Mouse (Mus musculus): ENCODE measurements at regions not wholly inside any gene's neighbourhood (a gene's known extent, or its start where the extent isn't known, plus 50 kb on each side); places are given as distances from the start of the nearest gene placed in this dataset.

- Histone ChIP-seq H3K4me3 (replicated peaks) (no peak overlapping the region), H3K9ac (replicated peaks) (no peak overlapping the region), H3K27ac (replicated peaks) (no peak overlapping the region), H3K9me3 (replicated peaks) (no peaks in the 10 kb centered on the region), H3K36me3 (no peaks in the 10 kb centered on the region), H3K27me3 (replicated peaks) (no peaks in the 10 kb centered on the region), H3K4me2 (no peak overlapping the region), H3K4me1 (no peaks in the 10 kb centered on the region)
- WGBS: 71% methylated on average over 4 of the region's 4 CpGs
- ATAC-seq (ENCODE audit: low FRiP score): no peak
These were observed 115.8 kb upstream of the Tent5a start for GRCm38 (mm10) chr9:85442761-85443505.

DNA sequence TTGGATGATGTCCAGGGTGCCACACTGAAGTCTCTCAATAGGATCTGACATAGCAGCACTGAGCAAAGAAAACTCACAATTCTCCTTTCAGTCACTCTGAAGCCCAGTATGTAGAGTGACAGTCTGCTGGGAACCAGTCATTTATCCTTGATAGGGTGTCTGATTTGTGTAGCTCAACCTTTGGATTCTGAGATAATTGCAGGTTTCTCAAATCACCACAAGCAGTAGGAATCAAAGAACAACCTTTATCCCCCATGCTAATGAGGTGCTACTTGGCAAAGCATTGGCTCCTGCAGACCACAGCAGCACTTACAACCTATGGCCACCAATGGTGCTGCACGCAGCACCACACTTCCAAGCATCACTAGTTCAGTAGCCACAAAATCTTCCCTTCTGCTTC is 112.5 kb upstream of the Tent5a start:
- Histone ChIP-seq H3K27ac (replicated peaks) (no peak overlapping the region), H3K4me2 (no peak overlapping the region), H3K9ac (replicated peaks) (no peak overlapping the region), H3K9me3 (replicated peaks) (no peaks in the 10 kb centered on the region), H3K4me1 (no peaks in the 10 kb centered on the region), H3K27me3 (replicated peaks) (no peaks in the 10 kb centered on the region), H3K4me3 (replicated peaks) (no peak overlapping the region), H3K36me3 (no peaks in the 10 kb centered on the region)
- ATAC-seq (ENCODE audit: low FRiP score): no peak
- WGBS: 50% methylated on average over 1 of the region's 1 CpGs

- Histone ChIP-seq H3K4me1 (no peaks in the 10 kb centered on the region), H3K4me2 (no peak overlapping the region), H3K27ac (replicated peaks) (no peak overlapping the region), H3K4me3 (replicated peaks) (no peak overlapping the region), H3K9ac (replicated peaks) (no peak overlapping the region), H3K9me3 (replicated peaks) (no peaks in the 10 kb centered on the region), H3K27me3 (replicated peaks) (no peaks in the 10 kb centered on the region), H3K36me3 (no peaks in the 10 kb centered on the region)
- no peak for ATAC-seq (ENCODE audit: low FRiP score)
- 69% methylated on average over 2 of the region's 2 CpGs for whole genome bisulfite sequencing
These were observed 105.1 kb upstream of the Tent5a start for GRCm38 (mm10) chr9:85432220-85432619.

- H3K9ac ChIP-seq (replicated peaks): no peak overlapping the region
- no peaks in the 10 kb centered on the region for H3K4me1 ChIP-seq
- no peak overlapping the region for H3K4me3 ChIP-seq (replicated peaks)
- H3K27me3 ChIP-seq (replicated peaks): no peaks in the 10 kb centered on the region
- H3K4me2 ChIP-seq: no peak overlapping the region
- WGBS: 85% methylated on average over 4 of the region's 4 CpGs
- no peak for ATAC-seq (ENCODE audit: low FRiP score)
- H3K9me3 ChIP-seq (replicated peaks): no peaks in the 10 kb centered on the region
- H3K36me3 ChIP-seq: no peaks in the 10 kb centered on the region
- no peak overlapping the region for H3K27ac ChIP-seq (replicated peaks)
These were observed 99.7 kb upstream of the Tent5a start for GRCm38 (mm10) chr9:85426809-85427208.

GRCm38 (mm10) chr9:85423908-85424307 is 96.8 kb upstream of the Tent5a start:
- Histone ChIP-seq H3K27me3 (replicated peaks) (no peaks in the 10 kb centered on the region), H3K9me3 (replicated peaks) (no peaks in the 10 kb centered on the region), H3K9ac (replicated peaks) (no peak overlapping the region), H3K4me3 (replicated peaks) (no peak overlapping the region), H3K4me2 (no peak overlapping the region), H3K4me1 (no peaks in the 10 kb centered on the region), H3K36me3 (no peaks in the 10 kb centered on the region), H3K27ac (replicated peaks) (no peak overlapping the region)
- 85% methylated on average over 2 of the region's 2 CpGs for WGBS
- ATAC-seq (ENCODE audit: low FRiP score): no peak

DNA sequence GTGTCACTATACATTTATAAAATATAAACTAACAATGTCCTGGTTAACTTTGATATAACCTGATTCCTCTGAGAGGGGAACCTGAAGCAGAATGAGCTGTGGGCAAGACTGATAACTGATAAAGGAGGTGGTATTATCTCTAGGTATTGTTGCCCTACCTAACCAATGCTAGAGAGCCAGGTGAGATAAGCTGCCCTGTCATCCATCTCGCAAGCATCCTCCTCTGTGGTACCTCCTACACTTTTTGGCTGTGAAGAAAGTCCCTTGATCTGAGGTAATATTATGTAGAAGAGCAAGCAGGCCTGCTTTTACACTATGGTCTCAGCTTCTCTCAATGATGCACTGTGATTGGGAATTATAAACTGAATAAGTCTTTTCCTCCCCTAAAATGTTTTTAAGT is 87.2 kb upstream of the Tent5a start:
- H3K9ac ChIP-seq (replicated peaks): no peak overlapping the region
- no peak overlapping the region for H3K27ac ChIP-seq (replicated peaks)
- ATAC-seq (ENCODE audit: low FRiP score): no peak
- no peaks in the 10 kb centered on the region for H3K27me3 ChIP-seq (replicated peaks)
- no peaks in the 10 kb centered on the region for H3K36me3 ChIP-seq
- 88% methylated on average over 1 of the region's 1 CpGs for WGBS
- no peaks in the 10 kb centered on the region for H3K9me3 ChIP-seq (replicated peaks)
- no peak overlapping the region for H3K4me2 ChIP-seq
- peaks cover 7% of the 10 kb centered on the region for H3K4me1 ChIP-seq
- no peak overlapping the region for H3K4me3 ChIP-seq (replicated peaks)

DNA sequence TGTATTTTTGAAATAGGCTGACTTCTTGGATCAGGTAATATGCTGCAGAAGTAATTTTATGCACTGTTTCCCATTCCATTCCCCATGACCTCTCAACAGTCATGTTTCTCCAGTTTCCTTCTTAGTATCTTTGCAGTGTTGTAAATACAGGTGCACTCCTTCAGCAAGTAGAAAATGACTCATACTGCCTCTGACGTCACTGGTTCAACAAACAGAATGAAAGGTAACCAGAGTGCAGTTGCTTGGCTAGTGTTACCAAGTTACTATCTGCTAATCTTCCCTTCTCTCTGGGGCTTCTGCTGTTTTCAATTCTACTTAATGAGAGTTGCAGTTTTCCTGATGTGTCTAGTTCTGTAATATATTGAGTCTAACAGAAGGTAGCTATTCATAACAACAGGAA is 86.7 kb upstream of the Tent5a start:
- Histone ChIP-seq H3K9ac (replicated peaks) (no peak overlapping the region), H3K27ac (replicated peaks) (no peak overlapping the region)

DNA sequence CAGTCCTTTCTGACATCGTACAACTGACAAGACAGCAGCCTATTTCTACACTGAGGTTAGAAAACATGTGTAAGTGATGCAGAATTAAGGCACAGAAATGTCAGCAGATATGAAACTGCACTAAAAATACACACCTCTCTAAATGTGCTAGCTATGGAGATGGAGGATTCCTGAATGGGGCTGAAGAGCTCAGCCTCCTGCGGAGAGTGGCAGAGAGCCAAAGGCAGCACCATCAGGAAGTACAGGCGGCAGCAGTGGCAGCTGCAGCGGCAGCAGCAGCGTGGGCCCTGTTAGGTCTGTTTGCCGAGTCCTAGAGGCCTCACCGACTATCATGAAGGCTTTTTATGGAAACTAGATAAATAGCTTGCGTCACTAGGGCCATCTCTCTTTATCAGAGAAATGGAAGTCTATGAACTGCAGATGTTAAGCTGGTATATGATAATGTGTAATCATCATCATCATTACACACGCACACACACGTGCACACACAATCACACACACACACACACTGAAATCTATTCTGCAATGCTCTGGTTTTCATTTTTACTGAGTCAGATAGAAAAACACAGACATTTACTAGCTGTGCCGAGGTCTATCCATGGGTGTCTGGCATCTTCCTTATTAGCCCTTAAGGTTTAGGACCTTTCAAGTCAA is 83.6 kb upstream of the Tent5a start:
- Histone ChIP-seq H3K36me3 (no peaks in the 10 kb centered on the region), H3K27me3 (replicated peaks) (no peaks in the 10 kb centered on the region), H3K9ac (replicated peaks) (no peak overlapping the region), H3K4me2 (0 out of 2 replicates have a peak overlapping the region, but pooled peaks have one; percentile 9), H3K4me3 (replicated peaks) (no peak overlapping the region), H3K27ac (replicated peaks) (peak overlapping the region; percentile 28; the same call in 1 of the 2 replicates), H3K9me3 (replicated peaks) (no peaks in the 10 kb centered on the region), H3K4me1 (peaks cover 7% of the 10 kb centered on the region)
- ATAC-seq (ENCODE audit: low FRiP score): peak; percentile 80; the same call in 1 of the 2 replicates
- WGBS: 43% methylated on average over 11 of the region's 11 CpGs

More for the DNA sequence above, 86.7 kb upstream of the Tent5a start:
- Histone ChIP-seq H3K4me1 (peaks cover 7% of the 10 kb centered on the region), H3K36me3 (no peaks in the 10 kb centered on the region), H3K9me3 (replicated peaks) (no peaks in the 10 kb centered on the region), H3K4me2 (no peak overlapping the region), H3K27me3 (replicated peaks) (no peaks in the 10 kb centered on the region), H3K4me3 (replicated peaks) (no peak overlapping the region)
- ATAC-seq (ENCODE audit: low FRiP score): no peak
- WGBS: 65% methylated on average over 1 of the region's 1 CpGs

DNA sequence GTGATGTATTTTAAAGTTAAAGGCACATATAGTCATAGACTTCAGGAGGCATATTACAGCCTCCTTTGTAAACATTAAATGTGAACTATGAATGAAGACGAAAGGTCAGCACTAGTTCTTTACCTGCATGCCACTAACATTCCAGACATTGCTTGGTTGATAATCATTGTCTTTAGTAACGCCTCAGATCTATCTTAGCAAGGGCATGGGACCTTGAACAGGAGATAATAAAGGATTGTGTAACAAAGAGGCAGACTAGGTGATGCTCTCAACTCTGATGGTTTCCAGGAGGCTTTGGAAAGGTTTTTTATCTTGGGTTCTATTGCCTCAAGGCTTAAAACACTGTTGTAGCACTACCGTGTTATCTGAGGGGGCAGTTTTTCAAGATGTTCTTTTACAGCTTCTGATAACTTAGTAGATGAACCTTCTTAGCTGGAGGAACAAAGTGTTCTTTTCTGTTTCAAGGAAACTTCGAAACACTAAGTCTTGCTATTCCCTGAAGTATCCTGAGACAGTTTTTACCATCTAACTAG is 82.9 kb upstream of the Tent5a start:
- Histone ChIP-seq H3K4me3 (replicated peaks) (no peak overlapping the region), H3K9me3 (replicated peaks) (no peaks in the 10 kb centered on the region), H3K4me1 (peaks cover 7% of the 10 kb centered on the region), H3K4me2 (no peak overlapping the region), H3K36me3 (no peaks in the 10 kb centered on the region), H3K27me3 (replicated peaks) (no peaks in the 10 kb centered on the region), H3K27ac (replicated peaks) (no peak overlapping the region), H3K9ac (replicated peaks) (no peak overlapping the region)
- ATAC-seq (ENCODE audit: low FRiP score): no peak
- WGBS: 79% methylated on average over 4 of the region's 4 CpGs

DNA sequence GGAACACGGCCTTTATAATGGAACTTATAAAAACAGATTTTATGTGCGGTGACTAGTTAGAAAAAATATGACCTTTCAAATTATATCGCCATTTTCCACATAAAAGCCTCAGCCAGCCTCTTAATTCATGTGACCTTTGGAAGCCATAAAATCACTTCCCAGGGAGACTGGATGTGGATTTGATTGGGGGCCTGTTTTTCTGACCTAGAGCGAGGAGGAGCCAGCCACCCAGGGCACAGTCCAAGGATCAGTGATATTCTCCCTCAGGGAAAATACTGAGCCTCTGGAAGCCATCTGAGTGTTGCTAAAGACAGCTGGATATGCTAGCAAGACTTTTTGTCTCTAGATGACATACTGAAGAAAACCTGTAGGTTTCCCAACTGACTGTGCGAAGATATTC is 81.3 kb upstream of the Tent5a start:
- no peak overlapping the region for H3K9ac ChIP-seq (replicated peaks)
- ATAC-seq (ENCODE audit: low FRiP score): no peak
- 44% methylated on average over 5 of the region's 5 CpGs for WGBS

DNA sequence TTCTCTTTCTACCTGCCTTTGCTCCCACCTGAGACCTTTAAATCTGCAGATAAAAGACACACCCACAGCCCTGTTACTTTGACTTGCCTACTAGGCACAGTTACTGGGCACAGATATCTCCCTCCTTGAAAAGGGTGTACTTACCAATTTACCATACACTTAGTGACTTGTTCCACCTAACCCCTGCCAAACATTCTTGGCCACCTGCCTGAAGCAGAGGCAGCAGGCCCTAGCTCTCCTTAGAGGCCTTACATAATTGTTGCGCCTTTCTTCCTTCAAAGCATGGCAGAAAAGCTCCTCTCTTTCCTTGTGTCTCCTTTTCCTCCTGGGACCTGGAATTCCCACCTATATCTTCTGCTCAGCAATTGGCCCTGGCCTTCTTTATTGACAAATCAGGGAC is 80.4 kb upstream of the Tent5a start:
- Histone ChIP-seq H3K27me3 (replicated peaks) (no peaks in the 10 kb centered on the region), H3K4me2 (no peak overlapping the region), H3K4me3 (replicated peaks) (no peak overlapping the region), H3K4me1 (peaks cover 7% of the 10 kb centered on the region), H3K9ac (replicated peaks) (no peak overlapping the region), H3K36me3 (no peaks in the 10 kb centered on the region), H3K9me3 (replicated peaks) (no peaks in the 10 kb centered on the region), H3K27ac (replicated peaks) (no peak overlapping the region)
- ATAC-seq (ENCODE audit: low FRiP score): no peak
- 100% methylated on average over 1 of the region's 1 CpGs for WGBS

More for the DNA sequence above, 81.3 kb upstream of the Tent5a start:
- Histone ChIP-seq H3K4me2 (no peak overlapping the region), H3K36me3 (no peaks in the 10 kb centered on the region), H3K4me3 (replicated peaks) (no peak overlapping the region), H3K4me1 (peaks cover 7% of the 10 kb centered on the region), H3K27ac (replicated peaks) (no peak overlapping the region), H3K27me3 (replicated peaks) (no peaks in the 10 kb centered on the region), H3K9me3 (replicated peaks) (no peaks in the 10 kb centered on the region)

GRCm38 (mm10) chr9:85401736-85402135 is 74.6 kb upstream of the Tent5a start:
- no peak overlapping the region for H3K27ac ChIP-seq (replicated peaks)
- H3K4me3 ChIP-seq (replicated peaks): no peak overlapping the region
- no peak for ATAC-seq (ENCODE audit: low FRiP score)
- no peaks in the 10 kb centered on the region for H3K27me3 ChIP-seq (replicated peaks)
- 88% methylated on average over 1 of the region's 1 CpGs for WGBS
- H3K36me3 ChIP-seq: no peaks in the 10 kb centered on the region
- H3K9ac ChIP-seq (replicated peaks): no peak overlapping the region
- no peaks in the 10 kb centered on the region for H3K9me3 ChIP-seq (replicated peaks)
- 0 out of 2 replicates have a peak, but pooled peaks cover 6% of the 10 kb centered on the region for H3K4me1 ChIP-seq
- H3K4me2 ChIP-seq: no peak overlapping the region
